25 mouse cellular contexts compared by ENCODE assay signal in genomic region chr13:74218441-74218840, GRCm38 (mm10).
"Had no signal": no experiment of that assay in that cellular context is flagged by ENCODE, and none has a peak within 500 bp of the region (broad histone marks: within the 10 kb centered on the region; RNA-seq: fewer than 3 reads in every experiment).

No protein-coding gene starts in this region.

- ATAC-seq: liver, postnatal 0 days; lung, postnatal 0 days; midbrain, embryonic 15.5 days had no signal

- H3K9me3 ChIP-seq: kidney, embryonic 15.5 days; limb, embryonic 12.5 days; limb, embryonic 15.5 days; midbrain, embryonic 12.5 days; midbrain, embryonic 15.5 days; neural tube, embryonic 12.5 days had no signal

- H3K9ac ChIP-seq: kidney, embryonic 15.5 days; limb, embryonic 12.5 days; limb, embryonic 15.5 days; liver, embryonic 14.5 days; liver, postnatal 0 days; lung, embryonic 14.5 days; midbrain, embryonic 12.5 days; midbrain, embryonic 15.5 days; neural tube, embryonic 12.5 days had no signal

- H3K4me1 ChIP-seq: kidney, embryonic 15.5 days; limb, embryonic 12.5 days; limb, embryonic 15.5 days; midbrain, embryonic 12.5 days; midbrain, embryonic 15.5 days; neural tube, embryonic 12.5 days had no signal

- H3K4me2 ChIP-seq: kidney, embryonic 15.5 days; limb, embryonic 12.5 days; limb, embryonic 15.5 days; liver, embryonic 11.5 days; lung, embryonic 14.5 days; midbrain, embryonic 12.5 days; midbrain, embryonic 15.5 days; neural tube, embryonic 12.5 days had no signal

- H3K4me3 ChIP-seq: kidney, embryonic 15.5 days; left cerebral cortex, adult 2 months; limb, embryonic 12.5 days; limb, embryonic 15.5 days; midbrain, embryonic 12.5 days; midbrain, embryonic 15.5 days; neural tube, embryonic 12.5 days had no signal

- H3K27ac ChIP-seq: kidney, embryonic 15.5 days; left cerebral cortex, adult 2 months; limb, embryonic 12.5 days; limb, embryonic 15.5 days; liver, embryonic 14.5 days; macrophage; midbrain, embryonic 12.5 days; midbrain, embryonic 15.5 days; neural tube, embryonic 12.5 days; stomach, postnatal 0 days had no signal

- H3K36me3 ChIP-seq: kidney, embryonic 15.5 days; limb, embryonic 12.5 days; limb, embryonic 15.5 days; midbrain, embryonic 12.5 days; midbrain, embryonic 15.5 days; neural tube, embryonic 12.5 days had no signal

- DNase-seq: kidney, adult 8-10 months; kidney, postnatal 10 days; kidney, postnatal 36 days; layer of hippocampus, postnatal 36 days; left cerebral cortex, postnatal 4 days; liver, postnatal 0 days; lung, embryonic 14.5 days; right cerebral cortex, adult 18-20 months; right cerebral cortex, postnatal 14 days; right cerebral cortex, postnatal 4 days; thymus, adult 2 months; thymus, postnatal 14 days; thymus, postnatal 4 days had no signal

- H3K27me3 ChIP-seq: limb, embryonic 15.5 days; midbrain, embryonic 12.5 days; midbrain, embryonic 15.5 days; neural tube, embryonic 12.5 days had no signal
